Mouse (Mus musculus) CH12.LX (cell line): ENCODE results near the gene Rarg. TPM values are rescaled to one million over a fixed set of nuclear protein-coding genes. Genes with fewer than 3 reads are reported as not detected.

Experiments
- DNase-seq: peaks from one replicate; pipeline ENCODE4 v3.0.0-alpha.2; 2013; ENCODE audit errors: extremely low read depth
- H3K27ac ChIP-seq: 2 replicates; pipeline ENCODE4 v1.5.1; 2012; ENCODE audit warnings: low read depth, mild to moderate bottlenecking, control low read depth, moderate library complexity; ENCODE audit not compliant: insufficient read depth
- H3K27me3 ChIP-seq: replicated peaks from 2 replicates; pipeline ENCODE3; 2012; ENCODE audit warnings: inconsistent platforms
- H3K36me3 ChIP-seq, 2 experiments: replicated peaks in 1 of 2; 2 replicates each; pipeline versions ENCODE3 to v1.6.1; 2012; ENCODE audit warnings: inconsistent platforms in 1 of 2, low read length in 1 of 2, mild to moderate bottlenecking in 1 of 2, mixed read lengths in 1 of 2, moderate library complexity in 1 of 2; ENCODE audit not compliant: control insufficient read depth in 1 of 2, insufficient read depth in 1 of 2
- H3K4me1 ChIP-seq, 2 experiments: 2 replicates each; pipeline ENCODE4 v1.6.1; 2012; ENCODE audit warnings: inconsistent platforms in 1 of 2, moderate library complexity in 1 of 2; ENCODE audit not compliant: insufficient read depth in 2 of 2, control insufficient read depth in 1 of 2
- H3K4me2 ChIP-seq: 2 replicates; pipeline ENCODE4 v1.6.1; 2012; ENCODE audit warnings: low read depth, mild to moderate bottlenecking, control low read depth; ENCODE audit not compliant: poor library complexity, insufficient read depth, severe bottlenecking
- H3K4me3 ChIP-seq, 3 experiments: fragments of 150-350 bp in 1 of 3; sonication (generic) in 1 of 3; replicated peaks in 1 of 3; 2 replicates each; pipeline versions ENCODE3 to v1.5.1; 2011 to 2012; ENCODE audit warnings: low read depth in 2 of 3, low read length in 2 of 3, mild to moderate bottlenecking in 2 of 3, moderate library complexity in 2 of 3, control low read depth in 1 of 3, improper control_type of control experiment in 1 of 3, inconsistent platforms in 1 of 3, mixed read lengths in 1 of 3; ENCODE audit not compliant: poor library complexity in 1 of 3
- H3K79me2 ChIP-seq: replicated peaks from 2 replicates; pipeline ENCODE4 v1.6.1; 2012; ENCODE audit warnings: mild to moderate bottlenecking, moderate library complexity; ENCODE audit not compliant: control insufficient read depth, poor library complexity, insufficient read depth, severe bottlenecking; ENCODE audit errors: extremely low read depth
- H3K9ac ChIP-seq: 2 replicates; pipeline ENCODE4 v1.6.1; 2012; ENCODE audit warnings: low read depth, mild to moderate bottlenecking, control low read depth, moderate library complexity; ENCODE audit not compliant: insufficient read depth
- H3K9me3 ChIP-seq: replicated peaks from 2 replicates; pipeline ENCODE3; 2012; ENCODE audit warnings: low read length, inconsistent platforms, mixed read lengths
- BHLHE40 ChIP-seq: IDR thresholded peaks from 2 replicates; pipeline ENCODE4 v1.6.1; 2011; ENCODE audit warnings: mild to moderate bottlenecking, low read depth, low read length, improper control_type of control experiment
- CHD1 ChIP-seq: IDR thresholded peaks from 2 replicates; pipeline ENCODE4 v1.6.1; 2012; ENCODE audit warnings: low read depth, low read length, improper control_type of control experiment, inconsistent platforms
- CTCF ChIP-seq, 2 experiments: IDR thresholded peaks in 1 of 2; conservative IDR thresholded peaks in 1 of 2; 2 replicates each; pipeline ENCODE4 v1.5.1; 2011 to 2012; ENCODE audit warnings: low read depth in 2 of 2, low read length in 2 of 2, improper control_type of control experiment in 1 of 2, inconsistent platforms in 1 of 2, mild to moderate bottlenecking in 1 of 2, moderate library complexity in 1 of 2
- IRF4 ChIP-seq: IDR thresholded peaks from 2 replicates; pipeline ENCODE4 v1.6.1; 2014; ENCODE audit warnings: low read depth, mild to moderate bottlenecking, inconsistent platforms, low read length, improper control_type of control experiment
- KAT2A ChIP-seq: IDR thresholded peaks from 2 replicates; pipeline ENCODE4 v1.6.1; 2012; ENCODE audit warnings: low read length, improper control_type of control experiment, inconsistent platforms; ENCODE audit not compliant: insufficient replicate concordance
- MAX ChIP-seq: IDR thresholded peaks from 2 replicates; pipeline ENCODE4 v1.6.1; 2011; ENCODE audit warnings: low read length, improper control_type of control experiment
- MAZ ChIP-seq: IDR thresholded peaks from 2 replicates; pipeline ENCODE4 v1.6.1; 2012; ENCODE audit warnings: low read depth, mild to moderate bottlenecking, inconsistent platforms, low read length, improper control_type of control experiment, moderate library complexity
- MEF2A ChIP-seq: IDR thresholded peaks from 2 replicates; pipeline ENCODE4 v1.6.1; 2014; ENCODE audit warnings: low read depth, mild to moderate bottlenecking, inconsistent platforms, low read length, improper control_type of control experiment, borderline replicate concordance
- MYC ChIP-seq: IDR thresholded peaks from 2 replicates; pipeline ENCODE4 v1.6.1; 2011; ENCODE audit warnings: low read depth, mild to moderate bottlenecking, improper control_type of control experiment, low read length
- POLR2A ChIP-seq: IDR thresholded peaks from 2 replicates; pipeline ENCODE4 v1.6.1; 2011; ENCODE audit warnings: low read depth, mild to moderate bottlenecking, improper control_type of control experiment, low read length
- POLR2AphosphoS2 ChIP-seq: IDR thresholded peaks from 2 replicates; pipeline ENCODE4 v1.6.1; 2011; ENCODE audit warnings: low read depth, low read length, improper control_type of control experiment
- RAD21 ChIP-seq: IDR thresholded peaks from 2 replicates; pipeline ENCODE4 v1.6.1; 2011; ENCODE audit warnings: low read depth, mild to moderate bottlenecking, low read length, improper control_type of control experiment, moderate library complexity
- SMC3 ChIP-seq: IDR thresholded peaks from 2 replicates; pipeline ENCODE4 v1.6.1; 2011; ENCODE audit warnings: low read depth, low read length, improper control_type of control experiment
- TBP ChIP-seq: conservative IDR thresholded peaks from 2 replicates; pipeline ENCODE4 v1.6.1; 2011; ENCODE audit warnings: low read depth, low read length, improper control_type of control experiment
- TCF12 ChIP-seq: IDR thresholded peaks from 2 replicates; pipeline ENCODE4 v1.6.1; 2014; ENCODE audit warnings: low read depth, mild to moderate bottlenecking, inconsistent platforms, low read length, improper control_type of control experiment
- UBTF ChIP-seq: IDR thresholded peaks from 2 replicates; pipeline ENCODE4 v1.6.1; 2012; ENCODE audit warnings: low read depth, mild to moderate bottlenecking, inconsistent platforms, low read length, improper control_type of control experiment, moderate library complexity
- USF2 ChIP-seq: conservative IDR thresholded peaks from 2 replicates; pipeline ENCODE4 v1.6.1; 2011; ENCODE audit warnings: low read depth, low read length, improper control_type of control experiment
- ZKSCAN1 ChIP-seq: IDR thresholded peaks from 2 replicates; pipeline ENCODE4 v1.6.1; 2012; ENCODE audit warnings: low read depth, inconsistent platforms, low read length, improper control_type of control experiment, borderline replicate concordance
- ZNF384 ChIP-seq: IDR thresholded peaks from 2 replicates; pipeline ENCODE4 v1.6.1; 2012; ENCODE audit warnings: low read depth, low read length, improper control_type of control experiment, inconsistent platforms
- dilution Hi-C: fragments of 300-500 bp; cut with MboI; formaldehyde crosslinking; loops from 2 replicates; pipeline ENCODE4 v1.14.3; 2020; ENCODE audit warnings: low sequenced_read_pairs; ENCODE audit not compliant: extremely low pct_unique_long_range_greater_than_20kb, extremely low pct_ligation_motif_present
- in situ Hi-C: fragments of 300-500 bp; cut with MboI; formaldehyde crosslinking; loops from 3 replicates; pipeline ENCODE4 v1.14.3; 2019; ENCODE audit warnings: low sequenced_read_pairs, low pct_ligation_motif_present, low pct_unique_long_range_greater_than_20kb, mixed read lengths
- polyA plus RNA-seq: library from polyadenylated mRNA; unstranded; fragments of >175 nt; gene quantifications from 2 replicates; pipeline ENCODE4 v1.2.1, GENCODE M21; 2012; ENCODE audit warnings: low read depth; ENCODE audit not compliant: insufficient read length
- total RNA-seq, 2 experiments: library from RNA; depleted of rRNA; stranded (reverse); fragments of 300-350 nt in 1 of 2; fragments of >200 nt in 1 of 2; gene quantifications; 2 replicates each; pipeline ENCODE4 v1.2.3; 2012 to 2014

The Rarg gene
- total and polyA plus RNA-seq, 3 experiments: 0.17 to 0.76 (median 0.64) TPM

- Histone ChIP-seq H3K4me1 (no peaks in the 10 kb centered on the region), H3K9me3 (no peaks in the 10 kb centered on the region), H3K27me3 (no peaks in the 10 kb centered on the region), H3K4me2 (no peak overlapping the region), H3K36me3 (peaks cover 3 to 11% of the 10 kb centered on the region in 2 experiments), H3K9ac (no peak overlapping the region), H3K79me2 (no peaks in the 10 kb centered on the region), H3K4me3 (no peak overlapping the region), H3K27ac (no peak overlapping the region)
- in situ Hi-C loops (loop anchor here (5.0 kb wide), 1 partner anchor 50 kb away; no protein-coding TSS in a partner anchor), dilution Hi-C loops (no loop called here)
- TF ChIP-seq MYC (peak; percentile 60; the same call in 1 of the 2 replicates), CTCF (conservative IDR thresholded peaks at IDR 0.05 in 1 of 2, IDR thresholded peaks at IDR 0.05 in 1 of 2; ENCODE audit: low read depth in 2 of 2, low read length in 2 of 2) (peak; percentile 29 to 86; a peak in 2 of 4 replicates), POLR2AphosphoS2 (no peak), TBP (no peak), USF2 (no peak), RAD21 (peak; percentile 89), ZNF384 (peak; percentile 80), MAZ (no peak), SMC3 (peak; percentile 71)
- TF ChIP-seq, all 38 proteins: peak for 5
- DNase-seq: peak; percentile 76
Observed at GRCm38 (mm10) chr15:102287395-102287794, 30.1 kb upstream of the Rarg start.

- Histone ChIP-seq H3K4me3 (no peak overlapping the region), H3K4me1 (peaks cover 12 to 19% of the 10 kb centered on the region in 2 experiments), H3K27me3 (no peaks in the 10 kb centered on the region), H3K4me2 (no peak overlapping the region), H3K36me3 (peaks cover 21 to 32% of the 10 kb centered on the region in 2 experiments), H3K79me2 (peaks cover 13% of the 10 kb centered on the region; the same call in 1 of the 2 replicates), H3K9ac (no peak overlapping the region), H3K9me3 (no peaks in the 10 kb centered on the region), H3K27ac (no peak overlapping the region)
- TF ChIP-seq MAX (no peak), CHD1 (no peak), KAT2A (no peak), BHLHE40 (no peak), ZKSCAN1 (no peak), TCF12 (no peak), POLR2A (no peak), TBP (no peak), IRF4 (no peak), MEF2A (no peak), ZNF384 (no peak), UBTF (no peak), RAD21 (no peak), MAZ (no peak), CTCF (conservative IDR thresholded peaks at IDR 0.05 in 1 of 2, IDR thresholded peaks at IDR 0.05 in 1 of 2; ENCODE audit: low read depth in 2 of 2, low read length in 2 of 2) (no peak)
- DNase-seq: no peak
- in situ Hi-C loops: loop anchor here (5.0 kb wide), 1 partner anchor 34 kb away; no protein-coding TSS in a partner anchor
- dilution Hi-C loops: no loop called here
Observed at GRCm38 (mm10) chr15:102283648-102284047, 26.3 kb upstream of the Rarg start.
